Mouse (Mus musculus) kidney, postnatal 4 days (tissue): ENCODE data around the gene Tyrobp.

Experiments
- DNase-seq, 2 experiments: peaks; one replicate each; pipeline ENCODE4 v3.0.0; 2021; ENCODE audit warnings: mixed read lengths in 2 of 2

Gene Tyrobp

DNA sequence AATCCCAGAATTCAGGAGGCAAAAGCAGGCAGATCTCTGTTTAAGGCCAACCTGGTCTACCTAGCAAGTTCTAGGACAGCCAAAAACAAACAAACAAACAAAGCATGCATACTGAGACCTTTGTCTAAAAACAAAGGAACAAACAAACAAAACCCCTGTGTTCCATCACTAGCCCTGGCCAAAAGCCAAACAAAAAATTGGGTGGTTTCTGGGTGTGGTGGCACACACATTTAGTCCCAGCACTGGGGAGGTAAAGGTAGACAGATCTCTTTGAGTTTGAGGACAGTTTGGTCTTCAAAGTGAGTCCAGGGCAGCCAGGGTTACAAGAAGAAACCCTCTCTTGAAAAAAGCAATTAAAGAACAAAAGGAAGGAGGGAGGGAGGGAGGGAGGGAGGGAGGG lies 15.8 kb downstream of the Tyrobp start:
- DNase-seq: no peak

DNA sequence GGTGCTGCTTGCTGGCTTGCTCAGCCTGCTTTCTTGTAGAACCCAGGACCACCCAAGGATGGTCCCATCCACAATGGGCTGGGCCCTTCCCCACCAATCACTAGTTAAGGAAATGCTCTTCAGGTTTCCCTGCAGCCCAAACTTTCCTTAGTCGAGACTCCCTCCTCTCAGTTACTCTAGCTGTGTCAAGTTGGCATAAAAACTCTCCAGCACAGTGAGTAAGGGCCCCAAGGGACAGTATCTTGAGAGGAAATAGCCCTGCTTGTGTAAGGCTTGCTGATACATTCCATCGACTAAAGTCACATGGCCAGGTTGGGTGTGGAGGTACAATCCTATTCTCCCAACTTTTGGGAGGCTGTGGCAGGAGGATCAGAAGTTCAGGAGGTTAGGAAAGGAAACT lies 16.6 kb downstream of the Tyrobp start:
- DNase-seq: no peak

DNA sequence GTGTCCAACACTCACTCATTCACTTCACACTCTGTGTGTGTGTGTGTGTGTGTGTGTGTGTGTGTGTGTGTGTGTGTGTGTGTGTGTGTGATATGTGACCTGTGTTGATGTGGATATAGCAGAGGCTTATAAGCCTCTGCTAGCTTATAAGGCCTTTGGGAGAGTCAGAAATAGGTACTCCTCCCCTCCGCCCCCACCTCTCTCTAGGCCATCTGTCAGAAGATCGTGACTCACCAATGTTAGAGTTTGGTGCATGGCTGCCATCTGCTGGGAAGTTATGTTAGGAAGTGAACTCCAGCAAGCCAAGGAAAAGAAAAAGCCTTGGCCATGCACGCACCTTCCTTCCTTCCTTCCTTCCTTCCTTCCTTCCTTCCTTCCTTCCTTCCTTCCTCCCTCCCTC lies 18.2 kb downstream of the Tyrobp start:
- peak; percentile 76 to 84 for DNase-seq

DNA sequence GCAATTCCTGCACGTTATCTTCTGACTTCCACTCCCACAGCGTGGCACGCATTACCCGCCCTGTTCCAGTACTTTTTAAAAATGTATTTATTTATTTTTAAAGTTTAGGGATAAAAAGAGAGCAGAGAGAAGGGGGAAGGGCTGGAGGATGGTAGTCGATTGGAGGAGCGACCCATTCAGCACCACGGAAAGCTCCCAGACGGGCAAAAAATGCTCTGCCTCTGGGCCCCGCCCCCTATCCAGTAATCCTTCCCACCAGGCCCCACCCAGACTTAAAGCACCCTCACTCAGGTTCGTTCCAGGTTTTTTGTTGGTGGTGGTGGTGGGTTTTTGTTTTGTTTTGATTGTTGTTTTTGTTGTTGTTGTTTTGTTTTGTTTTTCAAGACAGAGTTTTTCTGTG lies 20.7 kb downstream of the Tyrobp start:
- peak; percentile 87 to 88 for DNase-seq

DNA sequence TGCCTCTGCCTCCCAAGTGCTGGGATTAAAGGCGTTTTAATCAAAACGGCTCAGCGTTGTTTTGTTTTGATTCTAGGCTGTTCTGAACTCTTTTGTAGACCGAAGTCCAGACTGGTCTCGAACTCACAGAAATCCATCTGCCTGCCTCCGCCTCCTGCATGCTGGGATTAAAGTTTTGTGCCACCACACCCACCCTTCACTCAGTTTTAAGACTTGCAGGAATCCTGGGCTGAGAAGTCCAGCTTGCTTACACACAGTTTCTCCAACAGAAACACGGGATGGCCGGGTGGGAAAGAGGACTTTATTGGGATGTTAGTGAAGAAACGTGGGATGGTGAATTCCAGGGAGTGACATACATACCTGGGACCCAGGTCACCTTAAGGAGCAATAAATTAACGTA lies 21.1 kb downstream of the Tyrobp start:
- DNase-seq: no peak

DNA sequence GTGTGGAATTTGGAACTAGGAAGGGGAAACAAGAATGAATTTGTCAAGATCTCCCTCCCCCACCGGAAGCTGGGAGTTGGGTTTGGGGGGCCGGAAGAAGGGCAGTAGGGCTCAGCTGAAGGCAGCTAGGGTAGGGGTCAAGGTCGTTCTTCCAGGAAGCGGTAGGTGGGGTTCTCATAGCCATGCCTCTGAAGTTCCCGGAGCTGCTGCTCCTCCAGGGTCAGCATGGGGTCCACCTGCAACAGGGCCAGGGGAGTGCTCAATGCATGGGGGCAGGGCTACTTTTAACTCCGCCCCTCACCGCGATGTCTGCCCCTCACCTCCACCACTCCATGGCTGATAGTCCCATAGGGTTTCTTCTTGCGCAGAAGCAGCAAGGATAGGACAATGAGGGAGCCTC lies 21.6 kb downstream of the Tyrobp start:
- no peak for DNase-seq

DNA sequence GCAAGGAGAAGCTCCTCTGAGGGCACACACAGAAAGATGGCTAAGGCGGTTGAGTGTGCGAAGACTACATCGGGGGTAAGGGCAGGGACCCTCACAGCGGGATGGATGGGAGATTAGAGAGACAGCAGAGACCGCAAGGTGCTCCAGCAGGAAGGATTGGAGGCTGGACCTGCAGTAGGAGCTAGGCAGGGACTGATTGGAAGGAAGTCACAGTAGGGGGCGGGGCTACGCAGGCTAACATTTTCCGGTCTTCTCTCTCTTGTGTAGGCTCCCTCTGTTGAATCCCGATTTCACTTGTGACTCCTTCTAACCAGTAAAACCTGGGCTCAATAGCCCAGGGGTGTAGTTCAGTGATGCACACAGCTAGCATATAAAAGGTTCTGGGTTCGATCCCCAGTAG lies 23.3 kb downstream of the Tyrobp start:
- peak in 1 of 2 experiments; percentile 22 for DNase-seq

DNA sequence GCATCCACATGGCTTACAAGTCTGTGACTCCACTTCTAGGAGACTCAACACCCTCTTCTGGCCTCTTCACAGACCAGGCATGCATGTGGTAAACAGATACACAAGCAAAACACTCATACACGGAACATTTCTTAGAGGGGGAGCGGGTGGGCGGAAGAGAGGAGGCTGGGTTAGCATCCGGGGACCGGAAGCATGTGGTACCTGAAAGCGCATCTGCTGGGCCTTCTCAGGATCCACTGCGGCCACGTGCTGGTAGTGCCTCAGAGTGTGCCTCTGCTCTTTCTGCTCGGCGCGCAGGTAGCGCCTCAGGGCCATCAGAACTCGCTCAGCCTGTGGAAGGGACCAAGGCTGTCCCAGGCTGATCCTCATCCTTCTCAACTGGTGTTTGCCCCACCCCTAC lies 26.2 kb downstream of the Tyrobp start:
- DNase-seq: no peak

DNA sequence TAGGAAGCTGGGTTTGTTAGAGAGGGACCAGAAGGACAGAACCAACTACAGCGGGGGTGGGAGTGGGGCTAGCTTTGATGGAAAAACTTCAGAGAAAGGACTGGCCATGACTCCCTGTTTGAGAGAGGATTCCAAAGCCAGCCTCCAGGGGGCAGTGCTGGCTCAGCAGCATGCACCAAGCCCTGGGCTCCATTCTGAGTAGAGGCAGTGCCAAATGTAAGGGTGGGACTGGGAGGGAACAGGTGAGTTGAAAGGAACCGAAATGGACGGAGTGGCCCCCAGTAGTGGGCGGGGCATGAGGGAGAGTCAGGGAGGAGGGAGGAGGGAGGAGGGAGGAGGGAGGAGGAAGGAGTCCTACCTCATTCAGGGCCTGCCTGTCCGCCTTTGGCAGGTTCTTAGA lies 27.1 kb downstream of the Tyrobp start:
- DNase-seq: peak; percentile 76 to 82

DNA sequence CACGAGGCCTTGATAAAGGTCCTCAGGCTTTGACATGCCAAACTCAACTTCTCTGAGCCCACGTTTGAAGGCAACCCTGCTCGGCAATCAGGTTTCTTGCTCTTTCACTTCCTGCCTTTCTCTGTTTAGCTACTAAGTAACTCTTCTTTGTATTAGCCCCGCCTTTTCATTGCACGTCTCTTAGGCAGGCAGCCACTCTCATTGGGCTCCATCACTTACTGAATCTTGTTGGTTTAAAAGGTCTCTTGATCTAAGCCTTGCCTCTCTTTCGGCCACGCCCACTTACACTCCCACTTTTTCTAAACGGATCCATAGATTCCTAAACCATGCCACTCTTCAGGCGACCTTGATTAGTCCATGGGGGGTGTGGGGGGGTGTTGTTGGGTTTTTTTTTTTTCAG lies 30.1 kb downstream of the Tyrobp start:
- no peak for DNase-seq

DNA sequence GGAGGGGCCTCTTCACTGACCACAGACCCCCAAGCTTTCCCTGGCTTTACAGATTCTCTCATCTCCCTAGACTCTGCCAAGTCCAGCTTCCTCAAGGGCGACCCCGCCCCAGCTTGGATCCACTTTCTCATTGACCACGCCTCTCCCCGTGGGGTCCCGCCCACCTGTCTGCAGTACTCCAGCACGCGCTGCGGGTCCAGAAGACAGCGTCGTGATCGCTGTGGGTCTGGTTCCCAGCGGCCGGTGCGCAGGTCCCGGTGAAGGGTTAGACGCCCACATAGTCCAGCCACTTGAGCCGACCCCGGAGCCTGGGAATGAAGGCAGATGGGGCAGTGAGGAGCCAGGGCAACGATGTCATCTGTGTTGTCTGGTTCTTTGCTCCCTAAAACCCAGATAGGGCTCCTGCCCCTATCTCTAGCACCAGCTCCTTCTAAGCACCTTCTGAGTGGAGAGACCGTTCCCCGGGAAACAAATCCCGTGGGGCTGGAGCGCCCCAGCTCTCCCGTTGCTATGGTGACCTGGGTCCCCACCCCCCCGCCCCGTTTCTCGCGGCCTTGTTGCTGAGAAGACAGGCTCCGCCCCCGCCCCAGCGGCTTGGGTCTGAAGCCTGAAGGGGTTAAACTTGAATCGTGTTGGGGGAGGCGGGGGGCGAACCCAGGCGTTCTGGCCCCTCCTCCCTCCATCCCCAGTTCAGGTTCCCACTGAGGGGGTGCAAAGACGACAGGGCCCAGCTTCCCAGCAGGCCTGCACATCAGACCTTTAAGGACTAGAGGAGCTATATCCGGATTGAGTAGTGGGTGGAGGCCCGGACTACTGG lies 30.8 kb downstream of the Tyrobp start:
- peak; percentile 71 to 78 for DNase-seq

DNA sequence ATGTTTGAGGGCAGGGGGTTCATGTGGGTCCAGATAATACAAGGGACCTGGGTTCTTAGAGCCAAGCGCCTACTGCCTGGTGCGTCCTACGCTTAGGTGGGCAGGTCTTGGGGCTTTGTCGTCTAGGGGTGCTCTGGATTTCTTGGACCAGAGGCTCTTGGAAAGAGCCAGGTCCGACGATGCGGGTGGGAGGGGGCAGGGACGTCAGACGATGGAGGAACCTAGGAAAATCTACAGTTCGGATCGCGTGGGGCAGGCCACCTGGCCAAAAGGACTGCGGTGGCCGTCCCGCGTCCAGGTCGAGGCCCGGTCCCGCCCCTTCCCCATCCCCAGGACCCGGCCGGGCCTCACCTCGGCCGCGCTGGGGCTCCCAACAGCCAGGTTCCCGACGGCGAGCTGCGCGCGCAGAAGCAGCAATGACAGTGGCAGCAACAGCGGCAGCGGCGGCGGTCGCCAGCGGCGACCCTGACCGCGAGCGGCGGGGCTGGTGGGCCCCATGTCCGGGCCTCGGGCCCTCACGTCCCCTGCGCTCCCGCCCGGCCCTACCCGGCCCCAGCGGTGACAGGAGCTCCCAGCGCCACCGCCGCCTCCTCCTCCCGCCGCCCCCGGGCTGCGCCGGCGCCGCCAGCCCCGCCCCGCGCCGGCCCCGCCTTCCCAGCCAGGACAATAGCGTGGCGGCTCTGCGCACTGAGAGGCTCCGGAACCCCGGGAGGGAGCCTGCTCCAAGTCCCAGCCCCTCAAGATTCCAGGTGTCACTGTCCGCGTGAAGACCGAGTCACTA lies 31.6 kb downstream of the Tyrobp start, which contains the start of gene Aplp1:
Gene Aplp1, minus strand, starts transcription at position 565 of the 781 bp plus-strand sequence.
- peak; percentile 73 to 81 for DNase-seq

DNA sequence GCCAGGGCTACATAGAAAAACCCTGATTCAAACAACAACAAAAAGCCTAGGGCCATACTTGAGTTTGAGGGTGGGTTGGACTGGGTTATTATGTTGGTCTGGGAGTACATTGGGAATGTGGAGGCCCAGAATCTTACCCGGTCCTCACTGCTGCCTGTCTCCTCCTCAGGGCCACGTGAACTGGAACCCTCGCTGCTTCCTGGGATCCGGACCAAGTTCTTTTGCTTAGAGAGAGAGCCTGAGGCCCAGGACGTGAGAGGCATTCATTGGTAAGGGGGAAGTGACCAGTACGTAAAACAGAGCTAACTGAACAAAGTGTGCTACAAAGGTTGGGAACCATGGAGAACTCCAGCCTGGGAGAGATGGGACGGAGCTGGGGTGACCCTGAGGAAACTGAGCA lies 36.7 kb downstream of the Tyrobp start:
- no peak for DNase-seq

DNA sequence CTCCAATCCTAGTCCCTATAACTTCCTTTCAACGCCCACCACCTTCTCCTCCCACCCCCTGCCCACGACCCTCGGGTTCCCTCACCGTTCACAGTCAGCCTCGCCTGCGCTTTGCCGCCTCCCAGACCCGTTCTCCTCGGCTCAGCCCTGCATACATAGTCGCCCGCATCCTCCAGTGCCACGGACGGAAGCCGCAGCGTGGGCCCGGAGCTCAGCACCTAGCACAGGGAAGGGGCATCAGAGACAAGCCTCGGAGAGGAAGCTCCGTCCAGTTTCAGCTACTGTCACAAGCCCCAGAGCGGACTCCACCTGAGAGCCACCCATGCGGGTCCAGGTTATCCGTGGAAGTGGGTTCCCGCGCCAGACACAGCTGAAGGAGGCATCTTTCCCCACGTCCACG lies 39.8 kb downstream of the Tyrobp start:
- no peak for DNase-seq

DNA sequence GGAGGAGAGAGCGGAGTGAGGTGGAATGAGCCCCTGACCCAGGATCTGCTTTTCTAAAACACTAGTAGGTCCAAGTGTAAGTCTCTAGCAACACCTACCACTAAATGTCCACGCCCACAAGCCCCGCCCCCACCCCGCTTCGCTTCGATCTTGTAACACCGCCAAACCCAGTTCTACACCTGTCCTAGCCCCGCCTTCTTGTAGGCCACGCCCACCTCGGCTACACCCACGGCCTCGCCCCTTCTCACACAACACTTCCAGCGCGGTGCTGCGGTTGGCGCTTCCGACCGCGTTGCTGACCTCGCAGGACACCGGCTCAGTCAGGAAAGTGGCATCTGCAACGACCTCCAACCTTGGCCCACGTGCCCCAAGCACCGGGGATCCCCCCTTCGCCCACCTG lies 40.2 kb downstream of the Tyrobp start:
- peak; percentile 80 to 84 for DNase-seq

DNA sequence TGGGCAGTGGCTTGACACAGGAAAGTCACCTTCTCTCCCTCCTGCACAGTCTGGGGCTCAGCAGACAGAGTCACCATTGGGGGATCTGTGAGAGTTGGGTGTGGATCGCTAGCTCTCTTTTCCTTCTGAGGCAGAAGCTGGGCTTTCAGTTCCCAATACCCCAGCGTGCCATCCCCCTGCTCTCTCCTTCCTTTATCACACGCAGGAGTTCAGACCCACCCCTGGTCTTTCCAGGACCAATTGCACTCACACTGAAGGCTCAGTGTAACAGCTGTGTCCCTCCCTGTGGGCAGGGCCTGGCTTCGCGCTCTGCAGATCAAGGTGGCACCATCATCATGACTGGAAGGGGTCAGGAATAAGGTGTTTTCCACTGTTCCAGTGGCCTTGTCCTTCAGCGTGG lies 40.7 kb downstream of the Tyrobp start:
- peak in 1 of 2 experiments; percentile 29 for DNase-seq

DNA sequence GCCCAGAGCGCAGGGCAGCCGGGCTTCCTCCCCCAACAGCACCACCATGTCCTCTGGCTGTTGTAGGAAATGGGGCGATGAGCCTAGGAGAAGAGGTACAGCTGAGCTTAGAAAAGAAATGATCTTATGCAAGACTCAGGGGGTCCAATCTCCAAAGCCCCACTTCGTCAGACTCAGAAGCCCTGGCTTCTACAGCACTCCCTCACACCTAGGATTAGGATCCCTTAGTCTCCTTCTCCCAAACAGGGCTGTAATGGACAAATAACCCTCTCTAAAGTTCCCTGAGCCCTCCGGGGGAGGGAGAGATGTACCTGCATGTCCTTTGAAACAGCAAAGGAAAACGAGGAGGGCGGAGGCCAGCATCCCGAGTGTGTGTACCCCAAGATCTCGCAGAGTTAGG lies 42.9 kb downstream of the Tyrobp start:
- DNase-seq: no peak

DNA sequence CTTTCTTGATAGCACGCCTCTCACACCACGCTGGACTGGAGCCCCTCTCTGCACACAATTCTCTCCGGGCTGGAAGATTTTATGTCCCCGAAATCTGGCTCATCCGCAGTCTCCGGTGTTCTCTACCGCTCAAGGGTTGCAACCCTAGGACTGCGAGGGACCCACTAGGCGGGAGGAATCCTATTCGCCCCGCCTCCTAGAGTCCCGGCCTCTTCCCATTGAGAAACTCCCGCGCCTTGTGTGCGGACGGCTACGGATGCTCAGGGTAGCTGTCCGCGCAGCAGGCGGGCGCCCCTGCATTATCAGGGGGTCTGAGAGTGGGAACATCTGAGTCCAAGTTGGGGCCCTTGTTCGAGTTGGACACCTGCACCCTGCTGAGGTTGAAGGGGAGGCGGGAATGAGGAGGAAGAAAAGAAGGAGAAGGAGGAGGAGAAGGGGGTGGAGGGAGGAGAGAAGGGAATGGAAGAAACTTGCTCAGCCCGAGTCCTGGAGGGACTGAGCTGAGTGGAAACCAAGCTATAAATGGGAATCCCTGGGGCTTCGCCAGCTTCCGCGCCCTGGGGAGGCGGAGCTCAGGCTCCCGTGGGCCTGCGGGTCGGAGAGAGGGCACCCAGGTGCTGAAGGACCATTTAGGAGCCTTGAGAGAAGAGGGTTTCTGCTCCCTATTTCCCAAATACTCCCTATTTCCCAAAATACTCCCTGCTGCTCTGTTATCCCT lies 43.5 kb downstream of the Tyrobp start:
- DNase-seq: peak; percentile 23 to 46

DNA sequence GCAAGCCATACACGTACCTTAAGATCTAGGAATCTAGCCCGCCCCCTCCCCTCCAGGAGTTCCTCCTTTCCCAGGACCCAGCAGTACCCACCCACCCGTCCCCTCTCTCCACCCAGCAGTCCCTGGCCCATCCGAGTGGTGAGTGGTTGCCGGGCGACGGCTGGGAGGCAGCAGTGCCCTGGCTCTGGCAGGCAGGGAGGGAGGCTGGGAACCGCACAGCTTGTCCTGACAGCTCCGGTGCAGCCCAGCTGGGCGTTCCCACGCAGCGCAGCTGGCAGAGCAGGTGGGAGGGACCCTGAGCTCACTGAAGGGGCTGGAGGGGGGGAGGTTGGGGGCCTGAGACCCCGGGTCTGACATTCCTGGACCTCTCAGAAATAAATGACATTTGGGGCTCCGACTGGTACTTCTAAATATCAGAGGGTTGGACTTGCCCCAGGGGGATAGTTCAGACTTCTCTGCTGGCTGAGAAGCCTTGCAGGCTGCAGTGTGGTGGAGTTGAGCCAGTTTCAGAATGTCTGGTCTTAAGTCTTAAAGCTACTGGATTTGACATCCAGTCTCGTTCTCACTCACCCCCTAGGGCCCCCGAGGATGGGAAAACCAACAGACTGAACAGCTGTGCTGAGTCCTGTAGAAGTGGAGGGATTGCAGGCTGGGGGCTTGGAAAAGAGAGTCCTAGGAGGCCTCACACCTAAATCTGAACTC lies 44.2 kb downstream of the Tyrobp start, which contains the start of the genes Kirrel2 and Nphs1:
Gene Kirrel2, minus strand, starts transcription at position 62 of the 702 bp plus-strand sequence.
Gene Nphs1, plus strand, starts transcription at position 687 of the 702 bp plus-strand sequence.
- peak; percentile 61 to 75 for DNase-seq

DNA sequence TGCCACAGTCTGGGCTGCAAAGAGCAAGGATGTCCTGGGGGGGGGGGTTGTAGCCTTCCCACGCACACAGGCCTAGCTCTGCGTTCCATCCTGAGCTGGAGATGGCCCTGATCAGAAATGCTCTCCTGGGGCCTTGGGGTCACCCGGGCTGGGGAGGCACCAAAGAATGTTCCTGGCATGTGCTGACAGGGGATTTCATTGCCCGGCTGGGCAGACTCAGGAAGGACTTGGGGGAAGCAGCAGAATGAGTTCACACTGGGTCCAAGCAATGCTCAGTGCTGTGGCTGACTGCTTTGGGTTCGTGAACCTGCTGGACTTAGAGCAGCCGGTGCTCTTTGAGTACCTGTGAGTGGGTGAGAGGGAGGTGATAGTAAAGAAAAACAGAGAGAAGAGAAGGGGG lies 45.9 kb downstream of the Tyrobp start:
- peak; percentile 41 to 67 for DNase-seq

DNA sequence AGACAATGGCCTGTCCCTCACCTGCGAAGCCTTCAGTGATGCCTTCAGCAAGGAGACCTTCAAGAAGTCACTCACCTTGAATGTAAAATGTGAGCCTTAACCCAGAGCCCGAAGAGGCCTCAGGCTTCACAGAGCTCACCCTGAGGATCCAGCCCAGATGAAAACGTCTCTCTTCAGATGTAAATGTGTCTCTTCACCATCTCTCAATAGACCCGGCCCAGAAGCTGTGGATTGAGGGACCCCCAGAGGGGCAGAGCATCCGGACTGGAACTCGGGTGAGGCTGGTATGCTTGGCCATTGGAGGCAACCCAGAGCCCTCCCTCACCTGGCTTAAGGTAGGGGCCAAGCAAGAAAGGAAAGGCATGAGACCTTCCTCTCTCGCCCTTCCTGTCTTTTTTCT lies 50.0 kb downstream of the Tyrobp start:
- no peak for DNase-seq

DNA sequence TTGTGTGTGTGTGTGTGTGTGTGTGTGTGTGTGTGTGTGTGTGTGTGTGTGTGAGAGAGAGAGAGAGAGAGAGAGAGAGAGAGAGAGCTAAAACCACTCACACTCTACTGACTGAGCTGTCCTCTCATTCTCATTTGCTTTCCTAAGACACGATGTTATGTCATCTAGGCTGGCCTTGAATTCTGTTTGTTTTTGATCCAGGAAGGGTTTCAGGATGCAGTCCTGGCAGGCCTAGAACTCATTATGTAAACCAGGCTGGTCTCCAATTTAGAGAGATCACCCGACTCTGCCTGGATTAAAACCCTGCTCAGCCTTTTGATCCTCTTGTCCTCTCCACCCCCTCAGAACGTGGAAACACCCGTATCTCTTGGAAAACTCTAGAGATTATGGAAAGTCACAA lies 50.4 kb downstream of the Tyrobp start:
- DNase-seq: no peak
